ENCODE assay signal across 11 mouse cellular contexts in the genomic region with DNA sequence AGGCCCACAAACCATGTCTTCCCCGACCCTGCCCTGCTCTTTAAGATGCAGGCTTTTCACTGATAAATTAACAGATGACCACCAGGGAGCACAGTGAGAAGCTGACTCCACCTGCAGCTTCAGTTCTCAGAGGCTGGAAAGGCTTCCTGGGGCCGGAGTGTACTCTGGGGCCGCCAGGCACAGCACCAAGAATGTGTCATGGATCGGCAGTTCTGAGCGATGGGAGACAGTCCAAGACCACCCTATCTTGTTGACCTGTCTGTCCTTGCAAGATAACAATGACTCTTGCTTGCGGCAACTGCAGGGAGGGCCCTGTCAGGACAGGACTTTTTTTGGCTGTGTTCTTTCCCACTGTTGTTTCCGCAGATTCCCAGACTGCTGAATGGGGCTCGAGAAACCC. TPM values are rescaled to one million over a fixed set of nuclear protein-coding genes. Genes with fewer than 3 reads are reported as not detected.
A peak's percentile ranks its signal among the peaks of the same experiment; 100 is the strongest.
DNase-seq lines count a peak whose midpoint lies in the region; ATAC-seq and TF ChIP-seq lines count a peak whose summit lies in the region.
"Had no signal": no experiment of that assay in that cellular context is flagged by ENCODE, and none has a peak within 500 bp of the region (broad histone marks: within the 10 kb centered on the region; RNA-seq: fewer than 3 reads in every experiment).

No protein-coding gene starts in this region.

- H3K36me3 ChIP-seq in kidney, adult 2 months (ENCODE audit: control insufficient read depth, insufficient read depth, low read length) = peaks cover 1% of the 10 kb centered on the region; the same call in 1 of the 2 replicates
- peaks cover 40% of the 10 kb centered on the region for H3K36me3 ChIP-seq in E14TG2a.4 (ENCODE audit: insufficient read depth, low read length)
- 0 out of 2 replicates have a peak, but pooled peaks cover 4% of the 10 kb centered on the region for H3K36me3 ChIP-seq in forebrain, embryonic 12.5 days (replicated peaks)

- no peak overlapping the region for H3K9ac ChIP-seq in forebrain, embryonic 12.5 days

- no peaks in the 10 kb centered on the region for H3K9me3 ChIP-seq in E14TG2a.4 (ENCODE audit: low read length)
- H3K9me3 ChIP-seq in forebrain, embryonic 12.5 days = no peaks in the 10 kb centered on the region

- no peak for TF ChIP-seq POLR2A in kidney, adult 2 months (IDR thresholded peaks at IDR 0.05; ENCODE audit: low read depth, low read length)

- ATAC-seq in inflammation-experienced regulatory T-cells, adult 6 months = no peak
- no peak for ATAC-seq in forebrain, embryonic 12.5 days (ENCODE audit: low FRiP score)
- ATAC-seq: forebrain, embryonic 14.5 days; intestine, embryonic 16.5 days had no signal

- H3K4me1 ChIP-seq in kidney, adult 2 months (ENCODE audit: control insufficient read depth, insufficient read depth, low read length) = peaks cover 15% of the 10 kb centered on the region; the same call in 1 of the 2 replicates
- H3K4me1 ChIP-seq in E14TG2a.4 (replicated peaks; ENCODE audit: low read depth, low read length) = peaks cover 95% of the 10 kb centered on the region
- H3K4me1 ChIP-seq in forebrain, embryonic 12.5 days = no peaks in the 10 kb centered on the region

- H3K27ac ChIP-seq in kidney, adult 2 months (ENCODE audit: insufficient read depth, low read depth, low read length) = peak overlapping the region; percentile 18
- no peak overlapping the region for H3K27ac ChIP-seq in forebrain, embryonic 12.5 days

- peak; percentile 33 for DNase-seq in kidney, adult 2 months
- no peak for DNase-seq in kidney, postnatal 4 days
- peak; percentile 4 for DNase-seq in adrenal gland, postnatal 25 days
- peak; percentile 62 for DNase-seq in heart, postnatal 10 days
- DNase-seq in left cerebral cortex, postnatal 4 days = no peak
- DNase-seq: gastrocnemius, postnatal 25 days had no signal

- no peak overlapping the region for H3K4me3 ChIP-seq in kidney, adult 2 months (ENCODE audit: insufficient read depth, low read depth, low read length)
- H3K4me3 ChIP-seq in E14TG2a.4 (replicated peaks; ENCODE audit: low read length) = peak overlapping the region; percentile 59
- H3K4me3 ChIP-seq in forebrain, embryonic 12.5 days (replicated peaks) = no peak overlapping the region

- no peak overlapping the region for H3K4me2 ChIP-seq in forebrain, embryonic 12.5 days

- 0 out of 2 replicates have a peak, but pooled peaks have one; percentile 17 for TF ChIP-seq CTCF in kidney, adult 2 months (conservative IDR thresholded peaks at IDR 0.05; ENCODE audit: insufficient read depth, insufficient read length, low read depth, low read length)
- no peak for TF ChIP-seq CTCF in E14TG2a.4 (conservative IDR thresholded peaks at IDR 0.05; ENCODE audit: low read length)

- intact Hi-C loops in heart, postnatal 10 days (cut with DNase I) = loop anchor here (10.0 kb wide), 1 partner anchor 691 kb away; no protein-coding TSS in a partner anchor
- intact Hi-C loops in left cerebral cortex, postnatal 4 days (cut with DNase I) = no loop called here

- 27% methylated on average over 8 of the region's 8 CpGs for WGBS in kidney, adult 2 months
- 78% methylated on average over 8 of the region's 8 CpGs for WGBS in forebrain, embryonic 12.5 days

- H3K27me3 ChIP-seq in kidney, adult 2 months (replicated peaks; ENCODE audit: control insufficient read depth, insufficient read depth, low read length) = no peaks in the 10 kb centered on the region
- no peaks in the 10 kb centered on the region for H3K27me3 ChIP-seq in E14TG2a.4 (ENCODE audit: insufficient read depth, low read length)
- H3K27me3 ChIP-seq in forebrain, embryonic 12.5 days = no peaks in the 10 kb centered on the region

RNA-seq across cellular contexts. Expression of gene Slc25a13, which starts 33.4 kb away (rescaled TPM):
- polyA plus RNA-seq in kidney, adult 2 months (2012; rRNA removed) = 35.2 and 37.8 TPM in 2 replicates
- 12.1 and 22.9 TPM in 2 replicates for total RNA-seq in adrenal gland, postnatal 25 days (2021)
- total RNA-seq in heart, postnatal 10 days (2021) = 10 to 100 TPM; 74.0 to 82.0 TPM
- polyA plus RNA-seq in inflammation-experienced regulatory T-cells, adult 6 months (2017; shearing (Covaris generic)) = 10 to 100 TPM in 1 of 3 experiments, 1 to 10 TPM in 2; 6.6 to 13.3 (median 8.5) TPM
- 1 to 10 TPM; 2.4 to 2.5 TPM for total RNA-seq in left cerebral cortex, postnatal 4 days (2021)
- polyA plus RNA-seq in forebrain, embryonic 12.5 days (2016; fragmentation: Nextera tagmentation; extraction: Ambion mirVana) = 23.6 and 32.3 TPM in 2 replicates

Comparison
In these comparisons a context has a peak if more than half of its experiments do, and no peak if none do; other contexts are left out.
1. DNase-seq: peak in kidney, adult 2 months (single experiment), adrenal gland, postnatal 25 days (single experiment) and heart, postnatal 10 days (2 of 2); none in kidney, postnatal 4 days (0 of 2) and left cerebral cortex, postnatal 4 days (single experiment).